8 mouse cellular contexts compared by ENCODE assay signal in the genomic region with DNA sequence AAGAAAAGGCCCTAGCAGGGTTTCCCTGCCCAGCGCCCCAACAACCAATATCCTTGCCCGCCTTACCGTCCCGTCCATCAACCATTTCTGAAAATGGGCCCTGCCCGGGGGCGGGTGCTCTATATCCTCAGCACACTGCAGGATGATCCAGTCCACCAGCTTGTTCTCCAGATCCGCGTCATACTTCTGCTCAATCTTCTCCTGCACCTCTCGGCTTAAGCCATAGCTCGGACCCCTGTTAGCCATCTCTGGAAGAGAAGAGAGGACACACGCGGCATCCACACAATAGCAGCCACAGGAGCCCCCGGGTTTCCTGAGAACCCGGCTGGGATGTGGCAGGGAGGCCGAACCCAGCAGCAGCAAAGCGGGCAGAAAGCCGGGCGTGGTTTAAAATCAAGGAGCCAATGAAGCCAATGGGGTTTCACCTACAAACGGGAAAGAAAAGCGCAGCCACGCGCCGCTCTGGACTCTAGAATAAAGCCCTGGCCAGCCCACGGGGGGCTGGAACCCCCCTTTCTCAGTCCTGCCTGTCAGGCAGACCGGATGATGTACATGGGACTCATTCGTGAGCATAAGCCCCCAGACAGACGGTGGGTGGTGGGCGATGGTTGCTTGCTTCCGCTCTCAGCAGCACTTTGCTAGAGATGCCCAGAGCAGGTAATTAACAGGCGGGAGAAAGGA. TPM values are rescaled to one million over a fixed set of nuclear protein-coding genes. Genes with fewer than 3 reads are reported as not detected.
A peak's percentile ranks its signal among the peaks of the same experiment; 100 is the strongest.
DNase-seq lines count a peak whose midpoint lies in the region; ATAC-seq lines count a peak whose summit lies in the region.

A gene (minus strand): TSS at position 548 of the 681 bp plus-strand sequence.

- DNase-seq in thymus, postnatal 0 days (ENCODE audit: low spot score), result peak; percentile 18
- DNase-seq in thymus, postnatal 10 days (ENCODE audit: low spot score in 2 of 2), result no peak
- peak; percentile 73 for DNase-seq in embryo, embryonic 10 days (ENCODE audit: low spot score)
- peak; percentile 76 for DNase-seq in layer of hippocampus, adult 9-11 months
- DNase-seq in lung, postnatal 10 days, result peak; percentile 22
- DNase-seq in right cerebral cortex, postnatal 36 days (ENCODE audit: low spot score in 2 of 2), result peak; percentile 74 to 76
- no peak for DNase-seq in urinary bladder, adult 2 months (ENCODE audit: low spot score)

- peaks cover 14% of the 10 kb centered on the region for H3K4me1 ChIP-seq in heart, embryonic 15.5 days (replicated peaks)

- peak; percentile 37; the same call in 1 of the 2 replicates for ATAC-seq in heart, embryonic 15.5 days (replicated peaks; ENCODE audit: insufficient number of reproducible peaks, insufficient read depth, low FRiP score, low read depth)

- no peak within 1 kb of the TSS for H3K27ac ChIP-seq in heart, embryonic 15.5 days

- peak within 1 kb of the TSS; percentile 50 for H3K9ac ChIP-seq in heart, embryonic 15.5 days

- H3K4me3 ChIP-seq in heart, embryonic 15.5 days, result peak within 1 kb of the TSS; percentile 54

- no peaks in the 10 kb centered on the region for H3K9me3 ChIP-seq in heart, embryonic 15.5 days (replicated peaks)

- no peaks in the 10 kb centered on the region for H3K36me3 ChIP-seq in heart, embryonic 15.5 days

- peak within 1 kb of the TSS; percentile 92 for H3K4me2 ChIP-seq in heart, embryonic 15.5 days

- 3% methylated on average over 30 of the region's 30 CpGs for WGBS in heart, embryonic 15.5 days

- H3K27me3 ChIP-seq in heart, embryonic 15.5 days, result peaks cover 8% of the 10 kb centered on the region; the same call in 1 of the 2 replicates

RNA-seq across cellular contexts. Expression of the gene that starts here (rescaled TPM):
- 0.33 and 0.46 TPM in 2 replicates for polyA plus RNA-seq in thymus, postnatal 0 days (2015; fragmentation: Nextera tagmentation; extraction: Ambion mirVana)
- 1.8 and 8.2 TPM in 2 replicates for polyA plus RNA-seq in heart, embryonic 15.5 days (2015; fragmentation: Nextera tagmentation; extraction: Ambion mirVana)
- polyA plus RNA-seq in urinary bladder, adult 2 months (2012; rRNA removed), result 1.4 and 2.0 TPM in 2 replicates

Comparison
In these comparisons a context has a peak if more than half of its experiments do, and no peak if none do; other contexts are left out.
1. Peak in DNase-seq in thymus, postnatal 0 days; RNA of the gene not detected or under 1 TPM.
2. DNase-seq: peak in embryo, embryonic 10 days (single experiment), layer of hippocampus, adult 9-11 months (single experiment), lung, postnatal 10 days (single experiment) and right cerebral cortex, postnatal 36 days (2 of 2); none in thymus, postnatal 10 days (0 of 2) and urinary bladder, adult 2 months (single experiment).